Mouse (Mus musculus): ENCODE measurements around the gene Vmn1r138. TPM values are rescaled to one million over a fixed set of nuclear protein-coding genes. Genes with fewer than 3 reads are reported as not detected.
"Not testable (repeated sequence)": the region's sequence is repeated elsewhere in the genome, so short reads cannot be mapped to it uniquely, and the experiment has no call there.

Vmn1r138 gene
- total RNA-seq (2014; rRNA removed), result not detected in 2 replicates
- not detected in 2 replicates for polyA plus RNA-seq (2012; rRNA removed)

- no CpG with 5 or more reads among the region's 2 CpGs for WGBS
- not testable (repeated sequence) for DNase-seq (ENCODE audit: extremely low read depth, low read depth, low spot score); H3K4me1 ChIP-seq (ENCODE audit: control insufficient read depth, insufficient read depth, low read length); H3K27ac ChIP-seq (replicated peaks; ENCODE audit: insufficient read depth, low read depth, low read length); H3K4me3 ChIP-seq (ENCODE audit: insufficient read depth, low read depth, low read length); H3K9ac ChIP-seq (ENCODE audit: low read depth, low read length); H3K79me2 ChIP-seq (ENCODE audit: control insufficient read depth, insufficient read depth, low read length); H3K27me3 ChIP-seq (ENCODE audit: control insufficient read depth, insufficient read depth, low read length); H3K36me3 ChIP-seq (ENCODE audit: control insufficient read depth, insufficient read depth, low read length)
Measured at GRCm38 (mm10) chr7:22028797-22029196, at the start of gene Vmn1r138. Vmn1r138 (minus strand) TSS chr7:22028897.

- H3K4me3 ChIP-seq (ENCODE audit: insufficient read depth, low read depth, low read length); H3K27me3 ChIP-seq (ENCODE audit: control insufficient read depth, insufficient read depth, low read length); H3K9ac ChIP-seq (ENCODE audit: low read depth, low read length); H3K36me3 ChIP-seq (ENCODE audit: control insufficient read depth, insufficient read depth, low read length); H3K27ac ChIP-seq (replicated peaks; ENCODE audit: insufficient read depth, low read depth, low read length); H3K4me1 ChIP-seq (ENCODE audit: control insufficient read depth, insufficient read depth, low read length); DNase-seq (ENCODE audit: extremely low read depth, low read depth, low spot score); H3K79me2 ChIP-seq (ENCODE audit: control insufficient read depth, insufficient read depth, low read length): not testable (repeated sequence)
- no CpG with 5 or more reads among the region's 7 CpGs for WGBS
Measured at GRCm38 (mm10) chr7:22068757-22069156, 40.1 kb upstream of the Vmn1r138 start, which contains the start of gene Vmn1r139. Vmn1r139 (plus strand) TSS chr7:22069057.

- not testable (repeated sequence) for H3K27ac ChIP-seq (replicated peaks; ENCODE audit: insufficient read depth, low read depth, low read length); H3K9ac ChIP-seq (ENCODE audit: low read depth, low read length); H3K4me3 ChIP-seq (ENCODE audit: insufficient read depth, low read depth, low read length); H3K27me3 ChIP-seq (ENCODE audit: control insufficient read depth, insufficient read depth, low read length); DNase-seq (ENCODE audit: extremely low read depth, low read depth, low spot score); H3K36me3 ChIP-seq (ENCODE audit: control insufficient read depth, insufficient read depth, low read length); H3K79me2 ChIP-seq (ENCODE audit: control insufficient read depth, insufficient read depth, low read length); H3K4me1 ChIP-seq (ENCODE audit: control insufficient read depth, insufficient read depth, low read length)
- no CpG with 5 or more reads among the region's 1 CpGs for WGBS
Measured at GRCm38 (mm10) chr7:22056205-22056604, 27.5 kb upstream of the Vmn1r138 start, which contains the start of gene Gm6176. Gm6176 (minus strand) TSS chr7:22056305.

GRCm38 (mm10) chr7:21994287-21994686 is 34.4 kb downstream of the Vmn1r138 start, which contains the start of gene Vmn1r137:
Vmn1r137 (plus strand) TSS chr7:21994587.
- not testable (repeated sequence) for H3K36me3 ChIP-seq (ENCODE audit: control insufficient read depth, insufficient read depth, low read length); H3K27me3 ChIP-seq (ENCODE audit: control insufficient read depth, insufficient read depth, low read length); H3K79me2 ChIP-seq (ENCODE audit: control insufficient read depth, insufficient read depth, low read length); H3K4me1 ChIP-seq (ENCODE audit: control insufficient read depth, insufficient read depth, low read length); H3K4me3 ChIP-seq (ENCODE audit: insufficient read depth, low read depth, low read length); H3K9ac ChIP-seq (ENCODE audit: low read depth, low read length); DNase-seq (ENCODE audit: extremely low read depth, low read depth, low spot score); H3K27ac ChIP-seq (replicated peaks; ENCODE audit: insufficient read depth, low read depth, low read length)
- no CpG with 5 or more reads among the region's 3 CpGs for WGBS

Other genes with a start within 250 kb of the Vmn1r138 start
- gene Gm4177, start 232.2 kb downstream of the Vmn1r138 start, total RNA-seq (2014; rRNA removed), result not detected in 2 replicates
- not detected in 2 replicates for gene Gm4177, start 232.2 kb downstream of the Vmn1r138 start, polyA plus RNA-seq (2012; rRNA removed)
- not detected in 2 replicates for gene Vmn1r135, start 196.5 kb downstream of the Vmn1r138 start, total RNA-seq (2014; rRNA removed)
- not detected in 2 replicates for gene Vmn1r135, start 196.5 kb downstream of the Vmn1r138 start, polyA plus RNA-seq (2012; rRNA removed)
- gene Gm5725, start 184.6 kb downstream of the Vmn1r138 start, total RNA-seq (2014; rRNA removed), result not detected in 2 replicates
- not detected in 2 replicates for gene Gm5725, start 184.6 kb downstream of the Vmn1r138 start, polyA plus RNA-seq (2012; rRNA removed)
- not detected in 2 replicates for gene Gm5891, start 107.6 kb downstream of the Vmn1r138 start, total RNA-seq (2014; rRNA removed)
- not detected in 2 replicates for gene Gm5891, start 107.6 kb downstream of the Vmn1r138 start, polyA plus RNA-seq (2012; rRNA removed)
- not detected in 2 replicates for gene Vmn1r137, start 34.3 kb downstream of the Vmn1r138 start, total RNA-seq (2014; rRNA removed)
- gene Vmn1r137, start 34.3 kb downstream of the Vmn1r138 start, polyA plus RNA-seq (2012; rRNA removed), result not detected in 2 replicates
- gene Gm6176, start 27.4 kb upstream of the Vmn1r138 start, total RNA-seq (2014; rRNA removed), result not detected in 2 replicates
- not detected in 2 replicates for gene Gm6176, start 27.4 kb upstream of the Vmn1r138 start, polyA plus RNA-seq (2012; rRNA removed)
- gene Vmn1r139, start 40.2 kb upstream of the Vmn1r138 start, total RNA-seq (2014; rRNA removed), result not detected in 2 replicates
- not detected in 2 replicates for gene Vmn1r139, start 40.2 kb upstream of the Vmn1r138 start, polyA plus RNA-seq (2012; rRNA removed)
- not detected in 2 replicates for gene Gm16451, start 89.3 kb upstream of the Vmn1r138 start, total RNA-seq (2014; rRNA removed)
- not detected in 2 replicates for gene Gm16451, start 89.3 kb upstream of the Vmn1r138 start, polyA plus RNA-seq (2012; rRNA removed)
- gene Gm10666, start 105.8 kb upstream of the Vmn1r138 start, total RNA-seq (2014; rRNA removed), result not detected in 2 replicates
- not detected in 2 replicates for gene Gm10666, start 105.8 kb upstream of the Vmn1r138 start, polyA plus RNA-seq (2012; rRNA removed)
- not detected in 2 replicates for gene Vmn1r142, start 135.1 kb upstream of the Vmn1r138 start, total RNA-seq (2014; rRNA removed)
- gene Vmn1r142, start 135.1 kb upstream of the Vmn1r138 start, polyA plus RNA-seq (2012; rRNA removed), result not detected in 2 replicates
- not detected in 2 replicates for gene Vmn1r143, start 160.5 kb upstream of the Vmn1r138 start, total RNA-seq (2014; rRNA removed)
- not detected in 2 replicates for gene Vmn1r143, start 160.5 kb upstream of the Vmn1r138 start, polyA plus RNA-seq (2012; rRNA removed)
- gene Gm8653, start 172.4 kb upstream of the Vmn1r138 start, total RNA-seq (2014; rRNA removed), result not detected in 2 replicates
- gene Gm8653, start 172.4 kb upstream of the Vmn1r138 start, polyA plus RNA-seq (2012; rRNA removed), result not detected in 2 replicates
- gene Gm8453, start 200.6 kb upstream of the Vmn1r138 start, total RNA-seq (2014; rRNA removed), result not detected in 2 replicates
- not detected in 2 replicates for gene Gm8453, start 200.6 kb upstream of the Vmn1r138 start, polyA plus RNA-seq (2012; rRNA removed)

All from liver, adult 2 months (tissue).